Mouse (Mus musculus) thymus, postnatal 25 days (tissue): ENCODE results near the gene Snx30.
"Not testable (repeated sequence)": the region's sequence is repeated elsewhere in the genome, so short reads cannot be mapped to it uniquely, and the experiment has no call there.

ENCODE experiments used
- DNase-seq: peaks from one replicate; pipeline ENCODE4 v3.0.0; 2022

The Snx30 gene

DNA sequence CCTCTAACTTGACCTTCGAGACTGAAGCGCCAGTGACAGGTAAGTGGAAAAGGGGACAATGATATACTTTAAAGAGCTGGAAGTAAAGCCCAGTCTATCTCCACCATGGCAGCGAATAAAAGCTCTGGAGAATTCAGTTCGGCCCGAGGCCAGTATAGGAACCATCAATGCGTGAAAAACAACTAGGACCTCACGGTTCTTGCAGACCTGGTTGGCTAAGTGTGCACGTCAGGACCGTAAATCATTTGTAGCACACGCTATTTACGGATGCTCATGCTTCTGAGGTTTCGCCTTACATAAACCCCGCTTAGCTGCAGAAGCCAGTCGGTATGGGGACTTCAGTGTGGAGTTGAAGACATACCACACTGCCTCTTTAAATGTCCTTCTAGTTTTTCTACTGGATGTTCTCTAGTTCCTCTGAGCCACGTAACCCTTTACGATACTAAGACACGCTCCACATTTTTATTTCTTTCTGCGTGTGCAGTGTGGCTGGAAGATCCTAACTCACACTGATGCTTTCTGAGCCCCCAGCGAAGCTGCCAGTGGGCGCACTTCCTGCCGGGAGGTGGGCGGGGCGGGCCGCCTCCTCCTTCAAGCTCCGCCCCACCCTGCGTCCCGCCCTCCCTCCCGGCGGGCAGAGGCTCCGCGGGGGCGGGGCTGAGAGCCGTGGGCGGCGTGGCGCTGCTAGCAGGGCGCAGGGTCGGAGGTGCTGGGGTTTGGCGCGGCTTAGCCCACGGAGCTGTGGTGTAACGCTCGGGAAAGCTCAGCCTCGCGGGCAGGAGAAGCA lies at the start of gene Snx30:
Snx30 (plus strand) TSS at position 660 of the 787 bp plus-strand sequence.
- peak; percentile 95 for DNase-seq

DNA sequence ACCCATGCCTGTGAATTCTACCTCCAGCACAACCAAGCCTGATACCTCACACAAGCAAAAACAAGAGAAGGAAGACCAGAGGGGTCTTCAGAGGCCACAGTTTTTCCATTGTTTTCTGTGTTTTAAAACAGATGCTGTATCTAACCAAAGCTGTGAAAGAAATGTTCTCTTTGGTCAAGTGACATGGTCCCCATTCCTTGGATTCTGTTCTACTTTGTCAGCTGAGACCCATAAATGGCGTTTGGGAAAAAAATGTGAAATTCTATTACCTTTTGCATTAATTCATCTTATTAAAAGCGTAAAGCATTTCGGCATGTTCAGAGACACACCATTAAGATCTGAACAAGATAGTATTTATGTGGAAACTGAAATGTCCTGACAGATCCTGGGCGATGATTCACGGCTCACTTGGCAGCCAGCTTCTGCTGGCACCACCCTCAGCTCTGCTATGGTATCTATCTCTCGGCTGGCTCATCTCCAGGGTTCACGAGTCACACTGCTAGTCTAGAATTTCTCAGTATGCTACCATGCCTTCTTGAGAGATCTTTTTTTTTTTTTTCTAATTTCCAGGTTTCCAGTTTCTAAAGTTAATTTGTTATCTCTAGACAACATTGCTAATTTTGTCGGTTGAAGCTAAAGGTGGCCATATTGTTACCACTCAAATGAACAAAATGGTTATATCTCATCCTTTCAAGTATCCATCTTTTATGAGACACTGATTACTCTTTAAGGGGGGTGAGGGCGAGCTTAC lies 49.1 kb upstream of the Snx30 start:
- DNase-seq: no peak

DNA sequence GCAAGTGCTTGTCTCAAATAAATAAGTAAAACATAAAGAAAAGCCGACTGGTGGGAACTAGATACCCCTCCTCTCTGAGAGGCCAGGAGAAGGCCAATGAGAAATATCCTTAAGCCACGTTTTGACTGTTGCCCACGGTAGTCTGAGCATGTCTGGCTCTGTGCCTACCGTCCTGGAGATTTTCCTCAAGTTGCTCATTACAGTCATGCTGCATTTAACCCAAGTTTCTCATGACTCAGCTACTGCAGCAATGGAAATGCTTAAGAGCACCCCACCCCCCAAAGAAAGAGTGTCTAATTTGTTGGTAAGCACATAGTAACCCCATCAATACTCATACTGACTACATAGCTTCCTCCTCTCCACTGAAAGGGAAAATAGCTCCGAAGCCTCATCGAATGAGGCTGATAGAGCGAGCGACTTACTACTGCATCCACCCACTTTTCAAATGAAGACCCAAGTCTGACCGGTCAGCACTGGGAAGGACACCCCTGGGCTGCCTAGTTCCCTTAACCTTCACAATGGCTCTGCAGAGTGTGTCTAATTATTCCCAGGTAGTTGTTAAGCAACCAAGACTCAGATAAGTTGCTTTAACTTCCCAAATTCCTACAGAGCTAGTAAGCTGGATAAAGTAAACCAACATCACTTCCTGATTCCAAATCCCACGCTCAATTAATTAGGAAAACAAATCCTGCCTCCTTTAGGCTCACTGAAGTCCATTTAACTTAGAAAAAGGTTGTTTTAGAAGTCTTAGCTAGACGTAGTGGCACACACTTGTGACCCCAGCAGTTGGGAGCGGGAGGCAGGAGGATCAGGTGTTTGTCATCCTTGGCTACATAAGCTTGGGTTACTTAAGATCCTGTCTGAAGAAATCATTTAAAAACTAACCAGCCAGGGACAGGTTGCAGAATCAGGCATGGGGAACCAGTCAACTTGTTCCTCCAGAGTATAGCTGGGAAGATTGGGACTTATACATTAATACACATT lies 47.9 kb upstream of the Snx30 start:
- DNase-seq: no peak

DNA sequence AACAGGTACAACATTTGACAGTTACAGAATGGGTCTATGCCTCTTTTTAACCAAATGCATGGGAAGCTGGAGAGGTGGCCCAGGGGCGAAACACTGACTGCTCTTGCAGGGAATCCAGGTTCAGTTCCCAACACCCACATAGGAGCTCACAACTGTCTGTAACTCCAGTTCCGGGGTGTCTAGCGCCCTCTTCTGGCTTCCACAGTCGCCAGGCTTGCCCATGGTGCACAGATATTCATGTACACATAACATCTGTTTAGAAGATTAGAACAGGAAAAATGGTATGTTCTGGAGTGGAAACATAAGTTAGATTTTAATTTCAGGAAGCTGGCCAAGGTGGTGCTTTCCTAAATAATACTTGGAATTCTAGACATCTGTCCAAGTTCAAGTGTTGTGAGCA lies 45.6 kb upstream of the Snx30 start:
- no peak for DNase-seq

DNA sequence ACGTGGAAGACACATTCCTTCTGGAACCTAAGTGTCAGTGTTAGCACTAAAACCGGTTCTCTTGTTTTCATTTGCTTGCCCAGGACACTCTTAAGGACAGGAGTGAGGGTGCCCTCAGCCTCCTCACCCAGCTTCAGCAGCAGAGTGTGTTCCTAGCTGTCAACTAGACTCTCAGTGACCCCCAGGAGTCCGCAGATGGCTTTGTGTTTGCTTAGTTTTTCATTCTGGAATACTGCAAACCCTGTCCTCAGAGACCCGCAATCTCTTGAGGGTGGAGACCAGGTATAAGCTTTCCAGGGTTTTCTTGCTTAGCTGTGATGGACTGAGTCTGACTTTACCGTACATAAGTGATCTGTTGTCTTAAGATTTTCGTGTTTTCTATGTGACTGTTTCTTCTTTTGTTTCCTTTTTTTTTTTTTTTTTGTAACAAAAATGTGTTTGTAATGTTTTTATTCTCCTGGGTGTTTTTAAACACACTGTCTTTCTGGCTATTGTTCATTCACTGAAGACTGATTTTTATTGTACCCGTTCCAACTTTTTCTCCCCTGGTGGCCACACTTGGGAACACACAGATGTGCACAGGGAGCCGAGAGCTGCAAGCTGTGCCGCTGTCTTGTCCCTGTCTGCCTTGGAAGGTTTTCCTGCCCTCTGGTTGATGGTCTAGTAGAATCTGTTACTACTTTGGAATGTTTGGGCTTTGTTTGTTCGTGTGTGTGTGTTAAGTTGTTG lies 44.8 kb upstream of the Snx30 start:
- peak; percentile 12 for DNase-seq

GRCm38 (mm10) chr4:59761365-59761729 lies 44.3 kb upstream of the Snx30 start:
- DNase-seq: no peak

- DNase-seq: no peak
Measured at GRCm38 (mm10) chr4:59764950-59765349, 40.7 kb upstream of the Snx30 start.

DNA sequence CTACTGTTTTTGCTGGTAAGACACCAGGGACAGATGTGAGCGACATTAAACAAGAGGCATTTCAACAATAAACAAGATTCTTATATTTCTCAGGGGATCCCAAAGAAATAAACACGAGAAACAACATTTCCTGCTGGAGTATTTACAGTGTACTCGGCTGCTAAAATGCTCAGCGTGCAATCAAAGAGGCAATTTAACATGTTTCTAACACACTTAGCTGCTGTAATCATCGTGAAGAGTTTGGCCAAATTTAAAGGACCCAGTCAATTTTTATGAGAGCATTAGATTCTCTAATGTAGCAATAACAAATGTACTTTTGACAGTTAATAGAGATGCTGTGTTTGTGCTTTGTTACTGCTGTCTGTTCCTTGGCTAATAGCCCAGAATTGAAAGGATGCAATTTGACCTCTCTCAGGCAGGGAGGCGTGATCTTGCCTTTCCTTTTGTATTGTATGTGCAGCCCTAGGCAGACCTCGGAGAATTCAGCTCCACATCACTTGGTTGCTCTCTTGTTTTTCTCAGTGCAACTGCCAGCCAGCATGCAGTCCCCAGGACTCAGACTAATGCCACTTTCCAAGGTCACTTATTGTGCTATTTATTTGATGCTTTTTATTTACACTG lies 40.1 kb upstream of the Snx30 start:
- no peak for DNase-seq

DNA sequence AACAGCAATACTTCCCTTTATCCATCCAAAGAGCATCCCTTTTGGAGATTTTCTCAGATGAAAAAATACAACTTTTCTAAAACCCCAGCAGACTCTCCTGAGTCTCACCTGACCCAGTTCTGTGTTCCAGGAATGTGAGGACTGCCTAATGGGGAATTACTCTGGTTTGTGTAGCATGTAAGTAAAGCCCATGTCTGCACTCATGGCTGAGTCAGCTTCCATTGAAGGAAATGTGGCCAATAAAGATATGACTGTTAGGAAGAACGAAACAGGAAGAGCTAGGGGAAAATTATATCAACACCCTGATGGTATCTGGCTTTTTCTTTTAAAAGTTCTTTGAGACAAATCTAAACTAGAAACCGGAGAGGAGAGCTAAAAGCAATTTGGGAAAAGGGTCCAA lies 37.9 kb upstream of the Snx30 start:
- DNase-seq: no peak

DNA sequence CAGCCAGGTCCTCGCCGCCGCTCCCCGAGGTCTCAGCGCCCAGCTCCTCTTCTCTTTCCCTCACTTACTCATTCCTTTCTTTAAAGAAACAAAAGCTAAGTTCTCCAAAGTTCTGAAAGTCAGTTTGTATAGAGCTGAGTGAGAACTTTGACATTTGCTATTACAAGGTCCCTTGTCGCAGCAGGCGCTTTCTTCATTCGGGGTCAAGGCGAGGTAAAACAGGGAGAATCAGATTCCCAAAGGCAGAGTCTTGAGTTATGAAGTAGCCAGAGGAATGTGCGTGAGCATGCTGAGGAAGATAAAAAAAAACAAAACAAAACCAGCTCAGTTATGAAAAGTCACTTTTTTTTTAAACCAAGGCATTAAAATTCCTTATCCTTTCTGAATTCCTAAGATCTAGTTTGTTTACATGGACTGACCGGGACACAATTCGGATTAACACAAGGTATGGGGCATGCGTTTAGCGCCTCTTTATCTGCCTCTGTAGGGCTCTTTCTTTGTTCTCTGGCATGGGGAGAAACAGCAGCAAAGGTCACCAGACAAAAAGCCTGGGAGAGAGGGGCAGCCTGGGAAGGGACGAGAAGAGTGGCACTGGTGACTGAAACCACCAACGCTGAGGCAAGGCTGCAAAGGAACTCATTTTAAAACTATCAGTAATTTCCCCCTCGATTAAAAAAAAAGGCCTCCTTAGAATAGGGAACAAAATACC lies 33.3 kb upstream of the Snx30 start:
- DNase-seq: no peak

GRCm38 (mm10) chr4:59777828-59778227 lies 27.8 kb upstream of the Snx30 start:
- DNase-seq: no peak

- DNase-seq: no peak
Measured at GRCm38 (mm10) chr4:59780568-59780967, 25.1 kb upstream of the Snx30 start.

GRCm38 (mm10) chr4:59782853-59783684 lies 22.6 kb upstream of the Snx30 start:
- DNase-seq: peak; percentile 36

GRCm38 (mm10) chr4:59783685-59784279 lies 21.9 kb upstream of the Snx30 start:
- DNase-seq: peak; percentile 95

DNA sequence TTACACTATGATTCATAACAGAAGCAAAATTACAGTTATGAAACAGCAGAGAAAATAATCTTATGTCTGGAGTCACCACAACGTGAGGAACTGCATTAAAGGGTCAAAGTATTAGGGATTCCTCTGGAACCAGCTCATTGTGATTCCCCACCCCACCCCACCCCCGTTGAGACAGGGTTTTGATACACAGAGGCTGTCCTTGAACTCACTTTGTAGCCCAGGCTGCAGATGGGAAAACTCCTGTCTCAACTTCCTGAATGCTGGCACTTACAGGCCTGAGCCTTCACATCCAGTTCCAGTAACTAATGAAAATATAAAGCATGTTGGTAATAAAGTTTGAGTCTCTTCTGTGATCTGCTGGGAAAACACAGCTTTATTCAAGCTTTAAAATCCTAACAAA lies 20.2 kb upstream of the Snx30 start:
- DNase-seq: no peak

DNA sequence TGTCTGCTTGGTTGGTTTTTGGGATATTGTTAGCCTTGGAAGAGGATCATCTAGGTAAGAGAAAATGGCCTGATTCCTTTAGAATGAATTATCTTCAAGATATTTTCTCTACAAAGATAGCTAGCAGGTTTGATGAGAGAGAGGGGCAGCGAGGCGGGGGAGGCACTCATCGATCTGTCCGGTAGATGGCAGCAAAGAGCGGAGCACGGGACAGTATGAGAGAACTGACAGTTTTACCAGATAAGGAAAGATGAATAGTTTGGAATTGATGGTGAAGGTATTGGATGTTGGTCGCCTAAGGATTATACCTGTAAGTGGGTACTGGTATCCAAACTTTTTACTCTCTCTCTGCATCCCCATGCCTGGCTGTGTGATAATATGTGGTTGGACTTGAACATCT lies 19.0 kb upstream of the Snx30 start:
- peak; percentile 80 for DNase-seq

DNA sequence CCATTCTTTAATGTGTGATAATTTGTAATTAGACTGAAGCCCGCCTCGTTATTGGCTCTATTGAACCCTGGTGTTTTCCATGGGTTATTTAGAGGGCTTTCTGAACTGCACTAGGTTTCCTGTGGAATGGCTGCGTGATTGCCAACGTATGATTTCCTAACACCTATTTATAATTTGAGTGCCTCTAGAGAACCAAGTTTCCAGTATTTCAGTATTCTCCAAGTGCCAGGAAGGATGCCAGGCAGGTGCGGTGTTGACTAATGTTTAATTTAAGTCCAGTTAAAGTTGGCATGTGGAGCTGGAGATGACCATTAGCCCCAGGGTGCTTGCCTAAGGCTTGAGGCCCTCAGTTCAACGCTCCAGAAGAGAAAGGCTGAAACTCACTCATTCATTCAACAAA lies 18.5 kb upstream of the Snx30 start:
- DNase-seq: no peak

DNA sequence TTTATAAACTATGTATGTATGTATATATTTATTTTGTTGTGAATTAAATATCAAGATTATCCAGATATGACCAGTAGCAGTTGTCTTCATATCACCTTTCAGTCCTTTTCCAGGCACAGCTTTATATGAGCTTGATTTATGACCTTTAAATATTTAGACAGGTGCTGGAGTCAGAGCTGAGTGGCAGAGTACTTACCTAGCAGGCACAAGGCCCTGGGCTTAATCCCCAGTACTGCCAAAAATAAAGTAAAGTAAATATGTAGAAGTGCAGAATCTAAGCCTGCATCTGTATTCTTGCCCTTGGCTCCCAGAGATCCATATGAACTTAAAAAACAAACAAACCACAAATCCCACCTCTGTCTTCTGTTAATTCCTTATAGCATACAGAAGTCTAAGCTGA lies 16.6 kb upstream of the Snx30 start:
- no peak for DNase-seq

DNA sequence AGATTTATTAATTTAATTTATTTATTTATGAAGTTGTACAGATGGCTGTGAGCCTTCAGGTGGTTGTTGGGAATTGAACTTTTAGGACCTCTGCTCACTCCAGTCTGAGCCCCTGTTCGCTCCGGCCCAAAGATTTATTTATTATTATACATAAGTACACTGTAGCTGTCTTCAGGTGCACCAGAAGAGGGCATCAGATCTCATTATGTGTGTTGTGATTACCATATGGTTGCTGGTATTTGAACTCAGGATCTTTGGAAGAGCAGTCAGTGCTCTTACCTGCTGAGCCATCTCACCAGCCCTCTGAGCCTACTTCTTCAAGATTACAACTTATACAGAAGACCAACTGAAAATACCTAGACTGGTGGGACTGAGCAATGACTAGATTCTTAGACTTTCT lies 12.0 kb upstream of the Snx30 start:
- not testable (repeated sequence) for DNase-seq

DNA sequence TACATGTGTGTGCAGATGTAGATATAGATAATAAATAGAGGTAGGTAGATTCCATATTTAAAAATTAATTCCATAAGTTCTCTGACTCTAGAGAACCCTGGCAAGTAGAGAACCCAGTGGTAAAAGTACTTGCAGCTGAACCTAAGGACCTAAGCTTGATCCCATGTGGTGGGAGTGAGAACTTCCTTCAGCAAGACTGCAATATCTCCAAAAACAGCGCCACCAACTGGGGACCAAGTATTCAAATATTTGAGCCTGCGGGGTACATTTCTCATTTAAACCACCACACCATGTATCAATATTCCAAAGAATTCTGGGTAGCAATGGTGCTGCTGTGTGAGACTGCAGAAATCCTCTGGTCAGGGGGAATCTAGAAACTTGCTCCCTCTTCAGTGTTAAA lies 11.5 kb upstream of the Snx30 start:
- no peak for DNase-seq
